Comparison of ENCODE assay signal across 14 mouse cellular contexts in genomic region chr7:112244071-112244470, GRCm38 (mm10). TPM values are rescaled to one million over a fixed set of nuclear protein-coding genes. Genes with fewer than 3 reads are reported as not detected.
DNase-seq lines count a peak whose midpoint lies in the region; ATAC-seq lines count a peak whose summit lies in the region.
"Had no signal": no experiment of that assay in that cellular context is flagged by ENCODE, and none has a peak within 500 bp of the region (broad histone marks: within the 10 kb centered on the region; RNA-seq: fewer than 3 reads in every experiment).

No protein-coding gene starts in this region.

- peak overlapping the region; percentile 47 for H3K9ac ChIP-seq in heart, embryonic 11.5 days (ENCODE audit: low read depth, low read length)
- H3K9ac ChIP-seq: forebrain, embryonic 13.5 days; lung, embryonic 15.5 days had no signal

- H3K4me2 ChIP-seq in heart, embryonic 11.5 days = no peak overlapping the region
- H3K4me2 ChIP-seq: forebrain, embryonic 13.5 days; lung, embryonic 15.5 days had no signal

- H3K36me3 ChIP-seq in heart, embryonic 11.5 days (ENCODE audit: control insufficient read depth, insufficient read depth, low read length) = peaks cover 31% of the 10 kb centered on the region
- H3K36me3 ChIP-seq: hindbrain, embryonic 10.5 days; lung, embryonic 15.5 days had no signal

- H3K4me3 ChIP-seq in heart, embryonic 11.5 days (ENCODE audit: low read depth, low read length) = no peak overlapping the region
- H3K4me3 ChIP-seq: forebrain, embryonic 13.5 days; hindbrain, embryonic 10.5 days; lung, embryonic 15.5 days had no signal

- DNase-seq in heart, adult 8-10 months (ENCODE audit: low spot score) = no peak
- peak; percentile 57 for DNase-seq in left cerebral cortex, postnatal 4 days
- DNase-seq in left cerebral cortex, adult 11 months (ENCODE audit: low spot score) = no peak
- DNase-seq in cerebellum, postnatal 10 days = peak; percentile 73 to 79
- DNase-seq in spleen, postnatal 14 days (ENCODE audit: low spot score in 2 of 2) = no peak
- DNase-seq in lung, postnatal 4 days = no peak
- DNase-seq: adrenal gland, adult 8-10 months; embryo, embryonic 11 days; right cerebral cortex, postnatal 25 days had no signal

- 42% methylated on average over 2 of the region's 2 CpGs for WGBS in heart, embryonic 11.5 days (ENCODE audit: insufficient replicate concordance)

- H3K27ac ChIP-seq in heart, embryonic 11.5 days (ENCODE audit: low read depth, low read length) = peak overlapping the region; percentile 54
- H3K27ac ChIP-seq: forebrain, embryonic 13.5 days; lung, embryonic 15.5 days had no signal

- peaks cover 43% of the 10 kb centered on the region for H3K4me1 ChIP-seq in heart, embryonic 11.5 days (ENCODE audit: control insufficient read depth, insufficient read depth, low read length)

- H3K9me3 ChIP-seq in heart, embryonic 11.5 days (replicated peaks; ENCODE audit: control insufficient read depth, low read length) = no peaks in the 10 kb centered on the region
- H3K9me3 ChIP-seq: forebrain, embryonic 13.5 days; hindbrain, embryonic 10.5 days; lung, embryonic 15.5 days had no signal

- intact Hi-C loops in left cerebral cortex, postnatal 4 days (cut with DNase I) = no loop called here

- no peaks in the 10 kb centered on the region for H3K27me3 ChIP-seq in heart, embryonic 11.5 days (ENCODE audit: control insufficient read depth, insufficient read depth, low read length)
- H3K27me3 ChIP-seq: lung, embryonic 15.5 days had no signal

- no peak for ATAC-seq in heart, embryonic 11.5 days (replicated peaks; ENCODE audit: insufficient number of reproducible peaks, low FRiP score, low TSS enrichment)
- ATAC-seq: forebrain, embryonic 13.5 days; midbrain, embryonic 16.5 days had no signal

RNA-seq across cellular contexts. Expression of gene Mical2, which starts 18.4 kb away (rescaled TPM):
- polyA plus RNA-seq in heart, embryonic 11.5 days (2014; fragmentation: Nextera tagmentation; extraction: Ambion mirVana) = 117 and 132 TPM in 2 replicates
- 100 to 1,000 TPM in 1 of 4 experiments, 10 to 100 TPM in 3; 82.0 to 100 (median 95.6) TPM for total RNA-seq in heart, adult 8-10 months (2022)
- 100 to 1,000 TPM; 109 to 114 TPM for total RNA-seq in left cerebral cortex, postnatal 4 days (2021)

Comparison
In these comparisons a context has a peak if more than half of its experiments do, and no peak if none do; other contexts are left out.
1. DNase-seq: peak in left cerebral cortex, postnatal 4 days (single experiment) and cerebellum, postnatal 10 days (2 of 2); none in heart, adult 8-10 months (single experiment), left cerebral cortex, adult 11 months (single experiment), spleen, postnatal 14 days (0 of 2) and lung, postnatal 4 days (0 of 2).